Mouse (Mus musculus) kidney, embryonic 14.5 days (tissue): Measurements from ENCODE around the gene Col27a1. TPM values are rescaled to one million over a fixed set of nuclear protein-coding genes. Genes with fewer than 3 reads are reported as not detected.

Experiments
- ATAC-seq: fragments of 200-750 bp; cut with Nextera tagmentation; 2 replicates; pipeline ENCODE4 v1.8.0; 2017; ENCODE audit warnings: moderate number of reproducible peaks, mild to moderate bottlenecking, moderate TSS enrichment, moderate library complexity; ENCODE audit not compliant: low FRiP score, low TSS enrichment
- H3K27ac ChIP-seq: fragments of 300-500 bp; sonication (generic); 2 replicates; pipeline ENCODE4 v1.5.1; 2014; ENCODE audit warnings: low read depth, mild to moderate bottlenecking, low read length, moderate library complexity, mixed read lengths
- H3K27me3 ChIP-seq: fragments of 300-500 bp; sonication (generic); 2 replicates; pipeline ENCODE4 v1.6.1; 2014; ENCODE audit warnings: mild to moderate bottlenecking, low read length; ENCODE audit not compliant: control insufficient read depth, insufficient read depth
- H3K36me3 ChIP-seq: fragments of 300-500 bp; sonication (generic); 2 replicates; pipeline ENCODE4 v1.6.1; 2014; ENCODE audit warnings: low read length, mixed read lengths; ENCODE audit not compliant: control insufficient read depth, insufficient read depth
- H3K4me1 ChIP-seq: fragments of 300-500 bp; sonication (generic); 2 replicates; pipeline ENCODE4 v1.6.1; 2014; ENCODE audit warnings: low read length, mixed read lengths; ENCODE audit not compliant: control insufficient read depth, insufficient read depth
- H3K4me2 ChIP-seq: fragments of 300-500 bp; sonication (generic); replicated peaks from 2 replicates; pipeline ENCODE4 v1.6.1; 2014; ENCODE audit warnings: low read depth, mild to moderate bottlenecking, low read length
- H3K4me3 ChIP-seq: fragments of 300-500 bp; sonication (generic); 2 replicates; pipeline ENCODE4 v1.5.1; 2014; ENCODE audit warnings: mild to moderate bottlenecking, low read length
- H3K9ac ChIP-seq: fragments of 300-500 bp; sonication (generic); 2 replicates; pipeline ENCODE4 v1.6.1; 2014; ENCODE audit warnings: low read depth, mild to moderate bottlenecking, low read length, moderate library complexity
- H3K9me3 ChIP-seq: fragments of 300-500 bp; sonication (generic); 2 replicates; pipeline ENCODE4 v1.6.1; 2016; ENCODE audit warnings: low read length; ENCODE audit not compliant: control insufficient read depth
- WGBS: fragments of 180-500 bp; shearing (Covaris S2); extraction: QIAGEN DNeasy Blood & Tissue Kit; methylation state at CpG from one replicate; pipeline ENCODE4 v1.1.7; 2014; 5-methylcytosine and 5-hydroxymethylcytosine counted together
- polyA plus RNA-seq: library from polyadenylated mRNA; unstranded; fragments of >200 nt; fragmentation: Nextera tagmentation; extraction: Ambion mirVana; gene quantifications from 2 replicates; pipeline ENCODE4 v1.2.1, GENCODE M21; 2014

Col27a1 gene
- polyA plus RNA-seq, 1 experiment from 2014 or later, result 8.8 TPM

DNA sequence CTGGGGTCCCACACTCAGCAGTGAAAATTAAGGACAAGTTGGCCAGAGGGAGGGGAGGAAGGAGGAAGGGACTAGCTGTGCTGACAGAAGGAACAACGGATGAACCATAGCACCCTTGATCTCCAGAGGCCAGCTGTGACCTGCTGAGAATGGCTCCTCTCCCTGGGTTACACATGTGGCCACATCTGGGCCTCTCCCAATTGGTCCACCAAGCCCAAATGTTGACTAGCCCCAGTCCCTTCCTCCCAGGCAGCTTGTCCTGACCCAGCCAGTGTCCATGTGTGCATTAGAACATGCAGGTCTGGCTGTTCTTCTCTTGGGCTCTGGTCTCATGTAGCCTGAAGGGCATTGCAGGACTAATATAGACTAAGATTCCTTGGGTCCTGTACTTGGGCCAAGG, 62.8 kb downstream of the Col27a1 start:
- Histone ChIP-seq H3K4me1 (no peaks in the 10 kb centered on the region), H3K36me3 (peaks cover 10% of the 10 kb centered on the region; the same call in 1 of the 2 replicates), H3K9me3 (no peaks in the 10 kb centered on the region), H3K27ac (no peak overlapping the region), H3K9ac (no peak overlapping the region), H3K4me2 (no peak overlapping the region), H3K27me3 (no peaks in the 10 kb centered on the region), H3K4me3 (no peak overlapping the region)
- WGBS, result 71% methylated on average over 1 of the region's 1 CpGs
- no peak for ATAC-seq

DNA sequence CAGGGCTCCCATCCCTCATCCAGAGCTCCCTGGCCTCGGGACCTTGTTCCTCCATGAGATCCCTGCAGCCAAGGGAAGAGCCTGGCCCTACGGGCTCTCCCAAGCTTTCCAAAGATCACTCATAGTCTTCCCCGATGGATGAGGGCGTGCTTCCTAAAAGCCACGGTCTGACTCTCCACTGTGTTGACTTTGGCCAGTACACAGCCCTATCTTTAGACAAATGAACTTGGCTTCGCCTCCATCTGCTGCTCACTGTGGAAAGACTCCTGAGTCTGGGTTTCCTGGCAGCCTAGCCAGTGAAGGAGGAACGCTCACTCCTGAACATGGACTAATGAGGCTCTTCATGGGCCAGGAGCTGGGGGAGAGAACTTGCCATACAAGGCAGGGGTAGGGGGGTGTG, 65.0 kb downstream of the Col27a1 start:
- Histone ChIP-seq H3K4me1 (no peaks in the 10 kb centered on the region), H3K36me3 (peaks cover 13% of the 10 kb centered on the region; the same call in 1 of the 2 replicates), H3K9me3 (no peaks in the 10 kb centered on the region), H3K27me3 (no peaks in the 10 kb centered on the region), H3K9ac (no peak overlapping the region), H3K4me2 (no peak overlapping the region), H3K27ac (no peak overlapping the region; the same call in 1 of the 2 replicates), H3K4me3 (no peak overlapping the region)
- WGBS, result 61% methylated on average over 7 of the region's 7 CpGs
- ATAC-seq, result peak; percentile 26; the same call in 1 of the 2 replicates

DNA sequence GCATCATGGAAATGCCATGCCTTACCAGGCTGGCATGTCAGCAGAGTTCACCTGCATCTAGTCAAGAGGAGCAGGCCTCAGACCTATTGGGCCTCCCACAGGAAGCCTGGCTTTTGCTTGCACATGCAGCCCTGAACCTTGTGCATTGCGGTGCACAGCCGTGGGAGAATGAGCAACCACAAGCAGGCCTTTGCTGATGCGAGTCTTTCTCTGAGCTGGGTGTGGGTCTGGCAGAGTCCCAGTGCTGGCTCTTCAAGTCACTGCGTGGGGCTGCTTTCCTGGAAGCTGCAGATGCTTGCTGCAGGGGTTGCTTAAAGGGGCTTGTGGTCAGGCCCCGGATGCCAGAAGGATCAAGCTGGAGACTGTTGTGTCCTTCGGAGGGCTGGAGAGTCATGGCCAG, 67.9 kb downstream of the Col27a1 start:
- Histone ChIP-seq H3K9ac (no peak overlapping the region), H3K4me3 (no peak overlapping the region), H3K9me3 (no peaks in the 10 kb centered on the region), H3K4me2 (no peak overlapping the region), H3K27ac (no peak overlapping the region), H3K4me1 (no peaks in the 10 kb centered on the region), H3K36me3 (peaks cover 21% of the 10 kb centered on the region; the same call in 1 of the 2 replicates), H3K27me3 (no peaks in the 10 kb centered on the region)
- WGBS, result 83% methylated on average over 6 of the region's 6 CpGs
- ATAC-seq, result no peak

DNA sequence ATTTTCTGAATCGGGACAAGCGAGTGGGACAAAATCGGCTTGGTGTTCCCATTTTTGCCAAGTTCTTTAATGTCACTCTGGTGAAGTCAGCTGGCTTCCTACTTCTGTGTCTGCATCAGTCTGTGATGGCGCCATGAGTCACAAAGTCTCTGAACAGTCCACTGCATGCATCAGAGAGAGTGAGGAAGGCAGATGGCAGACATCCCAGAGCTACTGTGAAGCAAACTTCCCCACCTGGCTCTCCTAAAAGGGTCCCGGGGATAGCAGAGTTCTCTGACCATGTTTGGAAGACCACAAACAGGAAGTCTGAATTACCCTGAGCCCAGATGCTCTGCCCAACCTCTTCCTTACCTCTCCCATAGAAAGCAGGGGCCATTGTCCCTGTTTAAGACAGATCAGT, 69.5 kb downstream of the Col27a1 start:
- H3K4me1 ChIP-seq, result no peaks in the 10 kb centered on the region
- H3K9ac ChIP-seq, result no peak overlapping the region
- no peaks in the 10 kb centered on the region for H3K27me3 ChIP-seq
- ATAC-seq, result no peak
- WGBS, result 92% methylated on average over 5 of the region's 5 CpGs
- peaks cover 20% of the 10 kb centered on the region; the same call in 1 of the 2 replicates for H3K36me3 ChIP-seq
- H3K4me2 ChIP-seq, result no peak overlapping the region
- H3K27ac ChIP-seq, result no peak overlapping the region
- H3K9me3 ChIP-seq, result no peaks in the 10 kb centered on the region
- H3K4me3 ChIP-seq, result no peak overlapping the region

DNA sequence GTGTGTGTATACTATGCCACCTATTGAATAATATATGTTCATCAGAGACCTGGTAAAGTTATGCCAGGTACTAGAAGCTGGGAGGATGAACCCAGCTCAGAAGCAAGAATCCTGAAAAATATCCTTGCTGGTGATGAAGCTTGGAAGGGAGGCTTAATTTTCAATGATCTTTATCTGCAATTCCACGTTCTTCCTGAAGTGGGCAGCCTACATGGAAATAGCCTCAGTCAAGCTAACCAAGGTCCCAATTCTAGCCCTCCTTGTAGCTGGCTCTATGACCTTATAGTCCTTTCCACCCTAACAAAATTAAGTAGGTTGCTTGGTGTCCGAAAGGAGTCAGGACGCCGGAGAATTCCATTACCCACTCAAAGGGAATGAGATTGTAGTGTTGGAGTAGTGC, 72.2 kb downstream of the Col27a1 start:
- no peak overlapping the region for H3K27ac ChIP-seq
- H3K9ac ChIP-seq, result no peak overlapping the region
- H3K9me3 ChIP-seq, result no peaks in the 10 kb centered on the region
- no peak for ATAC-seq
- peaks cover 3% of the 10 kb centered on the region; the same call in 1 of the 2 replicates for H3K4me1 ChIP-seq
- no peak overlapping the region for H3K4me2 ChIP-seq
- H3K36me3 ChIP-seq, result peaks cover 18% of the 10 kb centered on the region; the same call in 1 of the 2 replicates
- no peaks in the 10 kb centered on the region for H3K27me3 ChIP-seq
- 88% methylated on average over 4 of the region's 4 CpGs for WGBS
- H3K4me3 ChIP-seq, result no peak overlapping the region

DNA sequence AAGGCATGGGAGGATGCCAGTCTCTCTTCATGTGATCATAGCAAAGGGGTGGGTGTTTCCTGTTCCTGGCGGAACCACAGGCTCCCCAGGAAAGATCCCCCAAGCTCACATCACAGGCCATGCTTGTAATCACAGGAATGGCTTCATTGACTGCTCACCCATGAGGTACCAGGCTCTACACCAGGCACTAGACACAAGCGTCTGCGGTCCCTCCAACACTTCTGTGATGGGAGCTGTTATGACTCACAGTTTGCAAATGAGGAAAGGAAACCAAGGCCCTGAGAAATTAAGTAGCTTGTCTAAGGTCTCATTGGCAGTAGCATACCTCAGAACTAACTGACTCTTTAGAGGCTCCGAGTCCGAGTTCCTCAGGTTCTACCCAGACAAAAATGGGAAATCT, 74.7 kb downstream of the Col27a1 start:
- no peak for ATAC-seq
- peaks cover 15% of the 10 kb centered on the region; the same call in 1 of the 2 replicates for H3K36me3 ChIP-seq
- H3K27ac ChIP-seq, result no peak overlapping the region
- H3K27me3 ChIP-seq, result no peaks in the 10 kb centered on the region
- no peak overlapping the region for H3K4me2 ChIP-seq
- WGBS, result 84% methylated on average over 5 of the region's 5 CpGs
- peaks cover 3% of the 10 kb centered on the region; the same call in 1 of the 2 replicates for H3K4me1 ChIP-seq
- no peak overlapping the region for H3K9ac ChIP-seq
- no peaks in the 10 kb centered on the region for H3K9me3 ChIP-seq
- no peak overlapping the region for H3K4me3 ChIP-seq

DNA sequence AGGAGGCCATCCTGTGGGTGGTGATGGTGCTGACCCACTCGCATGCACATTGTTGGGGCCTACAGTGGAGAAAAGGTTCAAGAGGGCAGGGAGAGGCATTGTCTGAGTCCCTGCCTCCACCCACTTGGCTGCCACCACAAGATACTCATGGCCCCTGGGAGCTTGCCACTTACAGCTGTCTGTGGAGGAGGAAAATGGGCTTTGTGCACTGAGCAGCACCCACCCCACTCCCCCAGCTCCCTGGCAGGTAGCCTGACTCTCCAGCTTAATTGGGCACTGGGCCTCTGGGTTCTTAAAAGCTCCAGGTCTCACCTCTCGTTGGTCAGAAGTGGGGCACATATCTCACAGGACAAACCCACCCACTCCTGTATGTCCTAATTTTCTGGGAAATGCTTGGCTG, 76.3 kb downstream of the Col27a1 start:
- H3K4me2 ChIP-seq, result no peak overlapping the region
- H3K27me3 ChIP-seq, result no peaks in the 10 kb centered on the region
- peaks cover 12% of the 10 kb centered on the region; the same call in 1 of the 2 replicates for H3K36me3 ChIP-seq
- no peaks in the 10 kb centered on the region for H3K9me3 ChIP-seq
- WGBS, result 77% methylated on average over 2 of the region's 2 CpGs
- no peak overlapping the region for H3K27ac ChIP-seq
- H3K4me3 ChIP-seq, result no peak overlapping the region
- ATAC-seq, result no peak
- H3K9ac ChIP-seq, result no peak overlapping the region
- peaks cover 3% of the 10 kb centered on the region; the same call in 1 of the 2 replicates for H3K4me1 ChIP-seq

DNA sequence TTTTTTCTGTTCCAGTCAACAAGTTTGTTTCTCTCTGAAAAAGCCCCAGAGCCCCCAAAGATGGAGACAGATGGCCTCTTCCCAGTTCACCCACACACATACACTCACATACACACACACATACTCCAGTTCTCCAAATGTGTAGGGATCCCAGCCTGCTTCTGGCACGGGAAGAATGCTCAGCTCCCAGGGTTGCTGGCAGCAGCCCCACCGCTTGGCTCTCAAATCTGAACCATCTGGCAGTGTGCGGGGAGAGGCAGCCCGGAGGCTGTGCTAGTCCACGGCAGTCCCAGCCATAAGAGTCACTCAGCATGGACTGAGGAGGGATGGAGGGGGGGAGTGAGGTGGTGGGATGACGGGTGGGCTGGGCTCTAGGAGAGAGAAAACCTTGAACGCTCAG, 77.3 kb downstream of the Col27a1 start:
- no peaks in the 10 kb centered on the region for H3K27me3 ChIP-seq
- no peak overlapping the region for H3K9ac ChIP-seq
- peaks cover 3% of the 10 kb centered on the region; the same call in 1 of the 2 replicates for H3K4me1 ChIP-seq
- peak; percentile 73; the same call in 1 of the 2 replicates for ATAC-seq
- H3K4me3 ChIP-seq, result no peak overlapping the region
- H3K9me3 ChIP-seq, result no peaks in the 10 kb centered on the region
- H3K27ac ChIP-seq, result no peak overlapping the region; the same call in 1 of the 2 replicates
- 64% methylated on average over 7 of the region's 7 CpGs for WGBS
- peaks cover 12% of the 10 kb centered on the region; the same call in 1 of the 2 replicates for H3K36me3 ChIP-seq
- H3K4me2 ChIP-seq, result no peak overlapping the region

DNA sequence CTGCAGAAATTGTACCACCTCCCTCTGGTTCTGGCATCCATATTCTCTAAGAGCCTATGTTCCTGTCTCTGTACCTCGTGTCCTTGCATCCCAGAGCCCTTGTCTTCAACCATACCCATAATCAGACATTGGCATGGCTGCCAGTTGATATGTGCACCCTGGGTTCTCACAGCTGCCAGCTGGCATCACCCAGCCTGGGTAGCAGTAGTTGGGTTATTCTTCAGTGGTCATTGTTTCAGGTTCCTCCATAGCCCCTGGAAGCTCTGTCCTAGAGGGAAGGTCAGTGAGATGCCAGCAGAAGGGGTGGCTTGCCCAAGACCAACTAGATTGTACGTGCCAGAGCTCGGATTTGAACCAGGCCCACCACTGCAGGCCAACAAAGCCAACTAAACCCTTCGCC, 77.9 kb downstream of the Col27a1 start:
- Histone ChIP-seq H3K27ac (no peak overlapping the region), H3K36me3 (peaks cover 10% of the 10 kb centered on the region; the same call in 1 of the 2 replicates), H3K4me2 (no peak overlapping the region), H3K9me3 (no peaks in the 10 kb centered on the region), H3K4me3 (no peak overlapping the region), H3K27me3 (no peaks in the 10 kb centered on the region), H3K4me1 (peaks cover 3% of the 10 kb centered on the region; the same call in 1 of the 2 replicates), H3K9ac (no peak overlapping the region)
- WGBS, result 93% methylated on average over 4 of the region's 4 CpGs
- no peak for ATAC-seq
